Mouse (Mus musculus) lung, embryonic 14.5 days (tissue): Measurements from ENCODE around the gene Drap1. TPM values are rescaled to one million over a fixed set of nuclear protein-coding genes. Genes with fewer than 3 reads are reported as not detected.

Source experiments
- ATAC-seq: fragments of 200-750 bp; cut with Nextera tagmentation; 2 replicates; pipeline ENCODE4 v1.8.0; 2017; ENCODE audit warnings: mild to moderate bottlenecking, moderate TSS enrichment, moderate library complexity; ENCODE audit not compliant: insufficient read depth
- DNase-seq: peaks from one replicate; pipeline ENCODE4 v3.0.0-alpha.2; 2015
- H3K27ac ChIP-seq: fragments of 300-500 bp; sonication (generic); 2 replicates; pipeline ENCODE4 v1.5.1; 2014; ENCODE audit warnings: low read depth, mild to moderate bottlenecking, moderate library complexity
- H3K27me3 ChIP-seq: fragments of 300-500 bp; sonication (generic); 2 replicates; pipeline ENCODE4 v1.6.1; 2014; ENCODE audit warnings: low read length, control low read depth; ENCODE audit not compliant: insufficient read depth
- H3K36me3 ChIP-seq: fragments of 300-500 bp; sonication (generic); 2 replicates; pipeline ENCODE4 v1.6.1; 2014; ENCODE audit warnings: control low read depth; ENCODE audit not compliant: insufficient read depth
- H3K4me1 ChIP-seq: fragments of 300-500 bp; sonication (generic); 2 replicates; pipeline ENCODE4 v1.6.1; 2014; ENCODE audit warnings: antibody characterized with exemption, control low read depth; ENCODE audit not compliant: insufficient read depth
- H3K4me2 ChIP-seq: fragments of 300-500 bp; sonication (generic); 2 replicates; pipeline ENCODE4 v1.6.1; 2014; ENCODE audit warnings: mild to moderate bottlenecking
- H3K4me3 ChIP-seq: fragments of 300-500 bp; sonication (generic); 2 replicates; pipeline ENCODE4 v1.5.1; 2014; ENCODE audit warnings: low read depth, low read length
- H3K9ac ChIP-seq: fragments of 300-500 bp; sonication (generic); 2 replicates; pipeline ENCODE4 v1.6.1; 2014
- H3K9me3 ChIP-seq: fragments of 300-500 bp; sonication (generic); 2 replicates; pipeline ENCODE4 v1.6.1; 2016; ENCODE audit warnings: low read depth, low read length, control low read depth
- CTCF ChIP-seq: IDR thresholded peaks from 2 replicates; pipeline ENCODE4 v1.5.1; 2016; ENCODE audit warnings: antibody characterized with exemption, low read depth
- WGBS: fragments of 180-500 bp; shearing (Covaris S2); extraction: QIAGEN DNeasy Blood & Tissue Kit; methylation state at CpG from one replicate; pipeline ENCODE4 v1.1.7; 2014; 5-methylcytosine and 5-hydroxymethylcytosine counted together
- polyA plus RNA-seq: library from polyadenylated mRNA; unstranded; fragments of >200 nt; fragmentation: Nextera tagmentation; extraction: Ambion mirVana; gene quantifications from 2 replicates; pipeline ENCODE4 v1.2.1, GENCODE M21; 2014

Gene Drap1
- polyA plus RNA-seq, 1 experiment from 2014 or later: 217 TPM

- Histone ChIP-seq H3K27me3 (0 out of 2 replicates have a peak, but pooled peaks cover 4% of the 10 kb centered on the region), H3K9ac (peak overlapping the region; percentile 53), H3K4me2 (peak overlapping the region; percentile 76), H3K9me3 (no peaks in the 10 kb centered on the region), H3K4me3 (peak overlapping the region; percentile 29), H3K36me3 (0 out of 2 replicates have a peak, but pooled peaks cover 2% of the 10 kb centered on the region), H3K4me1 (peaks cover 9% of the 10 kb centered on the region), H3K27ac (peak overlapping the region; percentile 88)
- peak; percentile 78 for ATAC-seq
- WGBS: 8% methylated on average over 16 of the region's 16 CpGs
- DNase-seq: peak; percentile 87
- peak; percentile 59 for TF ChIP-seq CTCF
These were observed 8.4 kb upstream of the Drap1 start for GRCm38 (mm10) chr19:5432992-5433852.

DNA sequence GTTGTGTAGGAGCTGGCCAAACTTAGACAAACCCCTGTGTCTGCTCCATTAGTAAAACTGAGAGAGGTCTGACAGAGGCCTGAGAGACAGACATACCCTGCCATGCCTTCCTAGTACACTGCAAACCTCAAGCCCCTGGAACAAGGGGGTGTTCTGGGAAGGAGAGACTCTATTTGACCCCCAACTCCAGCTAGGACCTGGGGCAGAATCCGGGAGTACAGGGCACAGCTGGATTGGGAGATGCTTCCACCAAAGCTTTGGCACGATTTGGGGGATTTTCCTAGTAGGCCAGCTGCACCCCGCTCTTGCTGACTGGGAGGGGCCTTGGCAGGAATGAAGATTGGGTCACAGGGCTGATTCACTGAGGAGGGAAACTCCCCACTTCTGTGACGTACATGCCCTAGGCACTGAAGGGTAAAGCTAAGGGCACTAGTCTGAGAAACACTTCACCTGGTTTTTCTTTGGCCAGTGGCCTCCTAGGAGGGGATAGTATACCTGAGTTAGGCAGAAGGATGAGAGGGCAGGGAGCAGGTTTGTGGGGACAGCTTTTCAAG lies 7.2 kb upstream of the Drap1 start:
- no peaks in the 10 kb centered on the region for H3K9me3 ChIP-seq
- TF ChIP-seq CTCF: no peak
- ATAC-seq (no peak), DNase-seq (no peak)
- H3K9ac ChIP-seq: no peak overlapping the region
- H3K4me3 ChIP-seq: no peak overlapping the region
- no peak overlapping the region for H3K4me2 ChIP-seq
- H3K27ac ChIP-seq: no peak overlapping the region
- H3K27me3 ChIP-seq: no peaks in the 10 kb centered on the region
- H3K36me3 ChIP-seq: peaks cover 6% of the 10 kb centered on the region
- peaks cover 9% of the 10 kb centered on the region for H3K4me1 ChIP-seq
- WGBS: 73% methylated on average over 4 of the region's 4 CpGs

DNA sequence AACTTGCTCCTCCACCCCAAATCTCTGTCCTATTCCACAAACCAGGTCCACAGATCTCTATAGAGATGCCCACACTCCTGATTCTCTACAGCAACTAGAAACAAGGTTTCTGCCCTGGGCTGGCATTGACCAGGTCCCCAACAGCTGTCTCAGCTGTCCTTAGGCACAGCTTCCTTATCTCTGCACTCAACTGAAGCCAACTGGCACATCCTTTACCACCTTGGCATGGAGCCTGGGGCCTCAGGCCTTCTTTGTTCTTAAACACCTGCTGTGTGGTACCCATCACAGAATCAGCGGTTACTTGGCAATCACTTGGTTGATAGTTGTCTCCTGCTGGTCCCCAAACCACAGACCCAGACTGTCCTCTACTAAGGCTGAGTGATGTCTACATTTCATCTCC lies 5.6 kb upstream of the Drap1 start:
- 66% methylated on average over 1 of the region's 1 CpGs for WGBS
- no peak overlapping the region for H3K27ac ChIP-seq
- no peak for TF ChIP-seq CTCF
- ATAC-seq (no peak), DNase-seq (no peak)
- H3K9ac ChIP-seq: no peak overlapping the region
- H3K4me1 ChIP-seq: peaks cover 16% of the 10 kb centered on the region
- H3K9me3 ChIP-seq: no peaks in the 10 kb centered on the region
- H3K4me2 ChIP-seq: no peak overlapping the region
- H3K36me3 ChIP-seq: peaks cover 20% of the 10 kb centered on the region
- H3K4me3 ChIP-seq: no peak overlapping the region
- H3K27me3 ChIP-seq: no peaks in the 10 kb centered on the region

DNA sequence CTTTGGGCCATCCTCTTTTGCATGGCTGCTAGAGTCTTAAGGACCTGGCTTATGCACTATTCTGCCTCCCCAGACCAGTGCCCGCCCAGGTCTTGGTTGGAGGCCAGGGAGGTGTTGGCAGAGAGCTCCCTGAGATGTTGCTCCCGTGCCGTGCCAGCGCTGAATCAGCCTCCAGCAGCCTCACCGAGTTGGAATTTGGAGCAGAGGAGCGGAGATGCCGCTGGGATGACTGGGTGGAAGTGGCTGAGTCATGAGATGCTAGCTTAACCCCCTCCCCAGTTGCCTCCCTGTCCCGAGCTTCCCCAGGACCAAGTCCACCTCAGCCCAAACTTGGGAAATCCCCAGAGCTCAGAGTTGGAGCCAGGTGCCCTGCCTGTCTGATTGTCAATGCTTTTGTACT lies 5.0 kb upstream of the Drap1 start:
- Histone ChIP-seq H3K27ac (no peak overlapping the region), H3K9ac (no peak overlapping the region), H3K4me2 (no peak overlapping the region), H3K4me3 (no peak overlapping the region), H3K27me3 (no peaks in the 10 kb centered on the region), H3K4me1 (peaks cover 16% of the 10 kb centered on the region), H3K9me3 (no peaks in the 10 kb centered on the region), H3K36me3 (peaks cover 20% of the 10 kb centered on the region)
- WGBS: 60% methylated on average over 8 of the region's 8 CpGs
- DNase-seq: no peak
- no peak for TF ChIP-seq CTCF
- no peak for ATAC-seq

- Histone ChIP-seq H3K4me2 (no peak overlapping the region), H3K4me1 (peaks cover 16% of the 10 kb centered on the region), H3K9ac (no peak overlapping the region), H3K27me3 (no peaks in the 10 kb centered on the region), H3K27ac (no peak overlapping the region), H3K4me3 (no peak overlapping the region), H3K36me3 (peaks cover 20% of the 10 kb centered on the region), H3K9me3 (no peaks in the 10 kb centered on the region)
- ATAC-seq: no peak
- TF ChIP-seq CTCF: no peak
- DNase-seq: no peak
- 74% methylated on average over 4 of the region's 4 CpGs for WGBS
These were observed 4.4 kb upstream of the Drap1 start for GRCm38 (mm10) chr19:5429219-5429618.

GRCm38 (mm10) chr19:5428083-5428482 lies 3.3 kb upstream of the Drap1 start:
- WGBS: 80% methylated on average over 2 of the region's 2 CpGs
- ATAC-seq: no peak
- DNase-seq: peak; percentile 75
- no peaks in the 10 kb centered on the region for H3K9me3 ChIP-seq
- peaks cover 22% of the 10 kb centered on the region for H3K36me3 ChIP-seq
- peaks cover 15% of the 10 kb centered on the region; the same call in 1 of the 2 replicates for H3K4me1 ChIP-seq
- H3K27me3 ChIP-seq: no peaks in the 10 kb centered on the region
- H3K4me3 ChIP-seq: no peak overlapping the region
- peak; percentile 61 for TF ChIP-seq CTCF
- no peak overlapping the region for H3K27ac ChIP-seq
- H3K4me2 ChIP-seq: no peak overlapping the region
- H3K9ac ChIP-seq: no peak overlapping the region

- no peak for TF ChIP-seq CTCF
- Histone ChIP-seq H3K9ac (no peak overlapping the region), H3K27ac (no peak overlapping the region), H3K36me3 (peaks cover 35% of the 10 kb centered on the region), H3K27me3 (no peaks in the 10 kb centered on the region), H3K4me1 (peaks cover 16% of the 10 kb centered on the region; the same call in 1 of the 2 replicates), H3K4me3 (peak overlapping the region; percentile 91), H3K4me2 (peak overlapping the region; percentile 91), H3K9me3 (no peaks in the 10 kb centered on the region)
- DNase-seq (no peak), ATAC-seq (no peak)
- WGBS: 91% methylated on average over 13 of the region's 13 CpGs
These were observed 2.0 kb upstream of the Drap1 start for GRCm38 (mm10) chr19:5426640-5427290.
